Mouse (Mus musculus): ENCODE results near the gene Krt12. TPM values are rescaled to one million over a fixed set of nuclear protein-coding genes. Genes with fewer than 3 reads are reported as not detected.

Gene Krt12
- polyA plus RNA-seq, 1 experiment from 2014 or later, result not detected

- ATAC-seq, result no peak
- no peaks in the 10 kb centered on the region for H3K36me3 ChIP-seq (ENCODE audit: control insufficient read depth, insufficient read depth, low read length)
- WGBS, result 37% methylated on average over 10 of the region's 10 CpGs
These were observed 55.3 kb downstream of the Krt12 start for GRCm38 (mm10) chr11:99366791-99367190.

More at GRCm38 (mm10) chr11:99366791-99367190, 55.3 kb downstream of the Krt12 start:
- Histone ChIP-seq H3K27me3 (replicated peaks; ENCODE audit: control insufficient read depth, insufficient read depth, low read length) (no peaks in the 10 kb centered on the region), H3K4me2 (ENCODE audit: low read depth, low read length) (no peak overlapping the region), H3K4me1 (ENCODE audit: control insufficient read depth, insufficient read depth, low read length) (no peaks in the 10 kb centered on the region), H3K9me3 (ENCODE audit: control insufficient read depth, low read length) (no peaks in the 10 kb centered on the region), H3K27ac (ENCODE audit: low read length) (no peak overlapping the region), H3K9ac (ENCODE audit: low read depth, low read length) (no peak overlapping the region), H3K4me3 (ENCODE audit: low read length) (no peak overlapping the region)

Other genes with a start within 250 kb of the Krt12 start
- 142 and 159 TPM in 2 replicates for gene Smarce1, start 191.2 kb downstream of the Krt12 start, polyA plus RNA-seq (2015; fragmentation: Nextera tagmentation; extraction: Ambion mirVana)
- gene Krt222, start 178.2 kb downstream of the Krt12 start, polyA plus RNA-seq (2015; fragmentation: Nextera tagmentation; extraction: Ambion mirVana), result 0.22 and 0.54 TPM in 2 replicates
- gene Krt24, start 137.0 kb downstream of the Krt12 start, polyA plus RNA-seq (2015; fragmentation: Nextera tagmentation; extraction: Ambion mirVana), result not detected in 2 replicates
- gene Krt25, start 99.3 kb downstream of the Krt12 start, polyA plus RNA-seq (2015; fragmentation: Nextera tagmentation; extraction: Ambion mirVana), result 0.06 and 0.17 TPM in 2 replicates
- gene Krt26, start 84.3 kb downstream of the Krt12 start, polyA plus RNA-seq (2015; fragmentation: Nextera tagmentation; extraction: Ambion mirVana), result not detected in 2 replicates
- not detected in 2 replicates for gene Krt27, start 71.2 kb downstream of the Krt12 start, polyA plus RNA-seq (2015; fragmentation: Nextera tagmentation; extraction: Ambion mirVana)
- 0.07 TPM in 1 of 2 replicates, not detected in the other for gene Krt28, start 47.4 kb downstream of the Krt12 start, polyA plus RNA-seq (2015; fragmentation: Nextera tagmentation; extraction: Ambion mirVana)
- 15.5 and 16.4 TPM in 2 replicates for gene Krt10, start 32.9 kb downstream of the Krt12 start, polyA plus RNA-seq (2015; fragmentation: Nextera tagmentation; extraction: Ambion mirVana)
- 101 and 110 TPM in 2 replicates for gene Krt20, start 15.9 kb upstream of the Krt12 start, polyA plus RNA-seq (2015; fragmentation: Nextera tagmentation; extraction: Ambion mirVana)
- gene Krt23, start 70.9 kb upstream of the Krt12 start, polyA plus RNA-seq (2015; fragmentation: Nextera tagmentation; extraction: Ambion mirVana), result 18.4 and 19.6 TPM in 2 replicates
- not detected in 2 replicates for gene Krt39, start 99.1 kb upstream of the Krt12 start, polyA plus RNA-seq (2015; fragmentation: Nextera tagmentation; extraction: Ambion mirVana)
- not detected in 2 replicates for gene Krt40, start 120.9 kb upstream of the Krt12 start, polyA plus RNA-seq (2015; fragmentation: Nextera tagmentation; extraction: Ambion mirVana)
- not detected in 2 replicates for gene Krtap3-3, start 128.6 kb upstream of the Krt12 start, polyA plus RNA-seq (2015; fragmentation: Nextera tagmentation; extraction: Ambion mirVana)
- gene Krtap3-2, start 134.6 kb upstream of the Krt12 start, polyA plus RNA-seq (2015; fragmentation: Nextera tagmentation; extraction: Ambion mirVana), result not detected in 2 replicates
- not detected in 2 replicates for gene Gm11939, start 137.2 kb upstream of the Krt12 start, polyA plus RNA-seq (2015; fragmentation: Nextera tagmentation; extraction: Ambion mirVana)
- gene Krtap3-1, start 144.4 kb upstream of the Krt12 start, polyA plus RNA-seq (2015; fragmentation: Nextera tagmentation; extraction: Ambion mirVana), result not detected in 2 replicates
- not detected in 2 replicates for gene Krtap1-5, start 158.8 kb upstream of the Krt12 start, polyA plus RNA-seq (2015; fragmentation: Nextera tagmentation; extraction: Ambion mirVana)
- gene Krtap1-4, start 161.4 kb upstream of the Krt12 start, polyA plus RNA-seq (2015; fragmentation: Nextera tagmentation; extraction: Ambion mirVana), result not detected in 2 replicates
- gene Krtap1-3, start 169.1 kb upstream of the Krt12 start, polyA plus RNA-seq (2015; fragmentation: Nextera tagmentation; extraction: Ambion mirVana), result not detected in 2 replicates
- not detected in 2 replicates for gene Krtap9-3, start 175.8 kb upstream of the Krt12 start, polyA plus RNA-seq (2015; fragmentation: Nextera tagmentation; extraction: Ambion mirVana)
- gene Gm11938, start 181.0 kb upstream of the Krt12 start, polyA plus RNA-seq (2015; fragmentation: Nextera tagmentation; extraction: Ambion mirVana), result not detected in 2 replicates
- gene Gm11937, start 187.9 kb upstream of the Krt12 start, polyA plus RNA-seq (2015; fragmentation: Nextera tagmentation; extraction: Ambion mirVana), result not detected in 2 replicates
- gene Krtap2-4, start 192.6 kb upstream of the Krt12 start, polyA plus RNA-seq (2015; fragmentation: Nextera tagmentation; extraction: Ambion mirVana), result not detected in 2 replicates
- not detected in 2 replicates for gene Gm11562, start 198.2 kb upstream of the Krt12 start, polyA plus RNA-seq (2015; fragmentation: Nextera tagmentation; extraction: Ambion mirVana)
- not detected in 2 replicates for gene Krtap4-1, start 206.0 kb upstream of the Krt12 start, polyA plus RNA-seq (2015; fragmentation: Nextera tagmentation; extraction: Ambion mirVana)
- gene Krtap4-2, start 212.8 kb upstream of the Krt12 start, polyA plus RNA-seq (2015; fragmentation: Nextera tagmentation; extraction: Ambion mirVana), result not detected in 2 replicates
- gene Krtap4-7, start 221.8 kb upstream of the Krt12 start, polyA plus RNA-seq (2015; fragmentation: Nextera tagmentation; extraction: Ambion mirVana), result not detected in 2 replicates
- gene Gm11555, start 228.0 kb upstream of the Krt12 start, polyA plus RNA-seq (2015; fragmentation: Nextera tagmentation; extraction: Ambion mirVana), result not detected in 2 replicates
- gene Gm11563, start 236.7 kb upstream of the Krt12 start, polyA plus RNA-seq (2015; fragmentation: Nextera tagmentation; extraction: Ambion mirVana), result not detected in 2 replicates
- not detected in 2 replicates for gene Krtap4-6, start 243.7 kb upstream of the Krt12 start, polyA plus RNA-seq (2015; fragmentation: Nextera tagmentation; extraction: Ambion mirVana)

All from intestine, embryonic 16.5 days (tissue).